Mouse (Mus musculus) brain, embryonic 14.5 days (tissue): ENCODE measurements at regions not wholly inside any gene's neighbourhood (a gene's known extent, or its start where the extent isn't known, plus 50 kb on each side); places are given as distances from the start of the nearest gene placed in this dataset.

Source experiments
- CTCF ChIP-seq: fragments of 200-500 bp; IDR thresholded peaks from 2 replicates; pipeline ENCODE4 v1.5.1; 2012; ENCODE audit warnings: inconsistent platforms, mild to moderate bottlenecking, moderate library complexity, borderline replicate concordance; ENCODE audit not compliant: insufficient read depth, insufficient read length; ENCODE audit errors: extremely low read depth
- POLR2A ChIP-seq: fragments of 200-500 bp; IDR thresholded peaks from 2 replicates; pipeline ENCODE4 v1.6.1; 2012; ENCODE audit warnings: mild to moderate bottlenecking, inconsistent platforms, borderline replicate concordance; ENCODE audit not compliant: poor library complexity, insufficient read depth, insufficient read length, severe bottlenecking; ENCODE audit errors: extremely low read depth

- TF ChIP-seq CTCF (no peak), POLR2A (no peak)
These were observed 85.8 kb downstream of the Xrcc2 start for GRCm38 (mm10) chr5:25619872-25620271.
